In genomic region chr1:164622417-164622816, GRCm38 (mm10) we compare ENCODE assay signal across 23 mouse cellular contexts.
"Had no signal": no experiment of that assay in that cellular context is flagged by ENCODE, and none has a peak within 500 bp of the region (broad histone marks: within the 10 kb centered on the region; RNA-seq: fewer than 3 reads in every experiment).

No protein-coding gene starts in this region.

- H3K27me3 ChIP-seq: lung, embryonic 15.5 days; megakaryocyte, embryonic 14.5 days; midbrain, embryonic 13.5 days; midbrain, embryonic 15.5 days; neural tube, embryonic 13.5 days; neural tube, embryonic 15.5 days; stomach, embryonic 15.5 days had no signal

- H3K9me3 ChIP-seq: lung, embryonic 15.5 days; midbrain, embryonic 13.5 days; midbrain, embryonic 15.5 days; neural tube, embryonic 13.5 days; neural tube, embryonic 15.5 days; stomach, embryonic 15.5 days had no signal

- H3K4me3 ChIP-seq: lung, embryonic 15.5 days; megakaryocyte, embryonic 14.5 days; midbrain, embryonic 13.5 days; midbrain, embryonic 15.5 days; neural tube, embryonic 13.5 days; neural tube, embryonic 15.5 days; stomach, embryonic 15.5 days had no signal

- H3K27ac ChIP-seq: lung, embryonic 15.5 days; macrophage; midbrain, embryonic 13.5 days; midbrain, embryonic 15.5 days; neural tube, embryonic 13.5 days; neural tube, embryonic 15.5 days; stomach, embryonic 15.5 days; stomach, postnatal 0 days had no signal

- ATAC-seq: liver, postnatal 0 days; lung, postnatal 0 days; midbrain, embryonic 13.5 days; midbrain, embryonic 15.5 days had no signal

- H3K36me3 ChIP-seq: lung, embryonic 15.5 days; midbrain, embryonic 13.5 days; midbrain, embryonic 15.5 days; neural tube, embryonic 13.5 days; neural tube, embryonic 15.5 days; stomach, embryonic 15.5 days had no signal

- H3K4me1 ChIP-seq: lung, embryonic 15.5 days; megakaryocyte, embryonic 14.5 days; midbrain, embryonic 13.5 days; midbrain, embryonic 15.5 days; neural tube, embryonic 13.5 days; neural tube, embryonic 15.5 days; stomach, embryonic 15.5 days had no signal

- DNase-seq: liver, postnatal 0 days; lung, adult 2 months; lung, postnatal 14 days; lung, postnatal 36 days; retina, postnatal 1 day; right cerebral cortex, adult 18-20 months; right cerebral cortex, postnatal 25 days; right cerebral cortex, postnatal 4 days; spleen, adult 18-20 months; thymus, adult 2 months; thymus, postnatal 25 days; thymus, postnatal 4 days had no signal

- H3K4me2 ChIP-seq: lung, embryonic 15.5 days; midbrain, embryonic 11.5 days; midbrain, embryonic 13.5 days; midbrain, embryonic 15.5 days; neural tube, embryonic 13.5 days; neural tube, embryonic 15.5 days; stomach, embryonic 15.5 days had no signal

- H3K9ac ChIP-seq: liver, postnatal 0 days; lung, embryonic 15.5 days; midbrain, embryonic 13.5 days; midbrain, embryonic 15.5 days; neural tube, embryonic 13.5 days; neural tube, embryonic 15.5 days; stomach, embryonic 15.5 days had no signal
